Mouse (Mus musculus) olfactory bulb, adult 2 months (tissue): ENCODE data around the gene Aes.
A peak's percentile ranks its signal among the peaks of the same experiment; 100 is the strongest.

Experiments
- CTCF ChIP-seq: fragments of 200-500 bp; IDR thresholded peaks from 2 replicates; pipeline ENCODE4 v1.5.1; 2012; ENCODE audit warnings: low read depth, mild to moderate bottlenecking, low read length, moderate library complexity; ENCODE audit not compliant: insufficient read depth
- POLR2A ChIP-seq: fragments of 200-500 bp; IDR thresholded peaks from 2 replicates; pipeline ENCODE4 v1.6.1; 2012; ENCODE audit warnings: mild to moderate bottlenecking, low read depth, low read length, moderate library complexity; ENCODE audit not compliant: insufficient read depth

GRCm38 (mm10) chr10:81605974-81606751 lies 46.9 kb downstream of the Aes start, which contains the start of gene BC025920:
- peak; percentile 43; the same call in 1 of the 2 replicates for TF ChIP-seq POLR2A
- TF ChIP-seq CTCF, result no peak
